Mouse (Mus musculus) lung, postnatal 0 days (tissue): Measurements from ENCODE around the gene Slc15a2. TPM values are rescaled to one million over a fixed set of nuclear protein-coding genes. Genes with fewer than 3 reads are reported as not detected.

Source experiments
- ATAC-seq: fragments of 200-750 bp; cut with Nextera tagmentation; 2 replicates; pipeline ENCODE4 v1.8.0; 2017; ENCODE audit warnings: moderate library complexity
- DNase-seq: peaks from one replicate; pipeline ENCODE4 v3.0.0-alpha.2; 2016; ENCODE audit warnings: low spot score
- H3K27ac ChIP-seq: fragments of 300-500 bp; sonication (generic); 2 replicates; pipeline ENCODE4 v1.5.1; 2014; ENCODE audit warnings: antibody characterized with exemption, mild to moderate bottlenecking, low read length, mixed read lengths
- H3K27me3 ChIP-seq: fragments of 300-500 bp; sonication (generic); replicated peaks from 2 replicates; pipeline ENCODE4 v1.6.1; 2014; ENCODE audit warnings: low read length, mixed read lengths; ENCODE audit not compliant: insufficient read depth
- H3K36me3 ChIP-seq: fragments of 300-500 bp; sonication (generic); 2 replicates; pipeline ENCODE4 v1.6.1; 2014; ENCODE audit warnings: low read length, mixed read lengths; ENCODE audit not compliant: insufficient read depth
- H3K4me1 ChIP-seq: fragments of 300-500 bp; sonication (generic); 2 replicates; pipeline ENCODE4 v1.6.1; 2014; ENCODE audit warnings: antibody characterized with exemption, low read depth, low read length, mixed read lengths; ENCODE audit not compliant: insufficient read depth
- H3K4me2 ChIP-seq: fragments of 300-500 bp; sonication (generic); replicated peaks from 2 replicates; pipeline ENCODE4 v1.6.1; 2014; ENCODE audit warnings: low read depth, mild to moderate bottlenecking, low read length, moderate library complexity, mixed read lengths
- H3K4me3 ChIP-seq: fragments of 300-500 bp; sonication (generic); 2 replicates; pipeline ENCODE4 v1.5.1; 2014; ENCODE audit warnings: low read depth, low read length
- H3K9ac ChIP-seq: fragments of 300-500 bp; sonication (generic); replicated peaks from 2 replicates; pipeline ENCODE4 v1.6.1; 2014; ENCODE audit warnings: low read depth, mild to moderate bottlenecking
- H3K9me3 ChIP-seq: fragments of 300-500 bp; sonication (generic); 2 replicates; pipeline ENCODE4 v1.6.1; 2016; ENCODE audit warnings: low read length, mixed read lengths
- CTCF ChIP-seq: IDR thresholded peaks from 2 replicates; pipeline ENCODE4 v1.5.1; 2016; ENCODE audit warnings: antibody characterized with exemption, mild to moderate bottlenecking
- EP300 ChIP-seq: IDR thresholded peaks from 2 replicates; pipeline ENCODE4 v1.6.1; 2016; ENCODE audit warnings: antibody characterized with exemption, mild to moderate bottlenecking, control low read depth
- WGBS: fragments of 180-500 bp; shearing (Covaris S2); extraction: QIAGEN DNeasy Blood & Tissue Kit; methylation state at CpG from one replicate; pipeline ENCODE4 v1.1.7; 2014; 5-methylcytosine and 5-hydroxymethylcytosine counted together
- polyA plus RNA-seq: library from polyadenylated mRNA; unstranded; fragments of >200 nt; fragmentation: Nextera tagmentation; extraction: Ambion mirVana; gene quantifications from 2 replicates; pipeline ENCODE4 v1.2.1, GENCODE M21; 2015

Slc15a2 gene
- polyA plus RNA-seq, 1 experiment from 2014 or later, result 75.1 TPM

GRCm38 (mm10) chr16:36794976-36795375 is 10.2 kb upstream of the Slc15a2 start:
- H3K4me2 ChIP-seq, result no peak overlapping the region
- DNase-seq (no peak), ATAC-seq (no peak)
- H3K9me3 ChIP-seq, result no peaks in the 10 kb centered on the region
- no peak overlapping the region for H3K27ac ChIP-seq
- H3K4me1 ChIP-seq, result no peaks in the 10 kb centered on the region
- WGBS, result 88% methylated on average over 2 of the region's 2 CpGs
- H3K27me3 ChIP-seq, result no peaks in the 10 kb centered on the region
- no peaks in the 10 kb centered on the region for H3K36me3 ChIP-seq
- TF ChIP-seq EP300, result no peak
- no peak for TF ChIP-seq CTCF
- no peak overlapping the region for H3K4me3 ChIP-seq
- H3K9ac ChIP-seq, result no peak overlapping the region

GRCm38 (mm10) chr16:36790166-36790565 is 5.4 kb upstream of the Slc15a2 start:
- no peak overlapping the region for H3K4me2 ChIP-seq
- H3K27me3 ChIP-seq, result no peaks in the 10 kb centered on the region
- ATAC-seq (no peak), DNase-seq (no peak)
- H3K36me3 ChIP-seq, result no peaks in the 10 kb centered on the region
- 86% methylated on average over 4 of the region's 4 CpGs for WGBS
- no peak overlapping the region for H3K9ac ChIP-seq
- no peak overlapping the region for H3K4me3 ChIP-seq
- TF ChIP-seq EP300 (no peak), CTCF (no peak)
- no peak overlapping the region for H3K27ac ChIP-seq
- H3K9me3 ChIP-seq, result no peaks in the 10 kb centered on the region
- no peaks in the 10 kb centered on the region for H3K4me1 ChIP-seq

GRCm38 (mm10) chr16:36786466-36786865 is 1.7 kb upstream of the Slc15a2 start:
- Histone ChIP-seq H3K27me3 (no peaks in the 10 kb centered on the region), H3K4me2 (no peak overlapping the region), H3K9me3 (no peaks in the 10 kb centered on the region), H3K27ac (no peak overlapping the region), H3K36me3 (no peaks in the 10 kb centered on the region), H3K4me3 (no peak overlapping the region), H3K9ac (no peak overlapping the region), H3K4me1 (no peaks in the 10 kb centered on the region; the same call in 1 of the 2 replicates)
- TF ChIP-seq CTCF (no peak), EP300 (no peak)
- no peak for ATAC-seq
- WGBS, result 76% methylated on average over 7 of the region's 7 CpGs
- no peak for DNase-seq

- DNase-seq, result peak; percentile 27
- TF ChIP-seq CTCF, result no peak
- no peak for TF ChIP-seq EP300
- Histone ChIP-seq H3K4me1 (no peaks in the 10 kb centered on the region; the same call in 1 of the 2 replicates), H3K9me3 (no peaks in the 10 kb centered on the region), H3K27me3 (no peaks in the 10 kb centered on the region), H3K36me3 (no peaks in the 10 kb centered on the region), H3K9ac (peak overlapping the region; percentile 20; the same call in 1 of the 2 replicates), H3K4me2 (peak overlapping the region; percentile 42), H3K4me3 (peak overlapping the region; percentile 39), H3K27ac (peak overlapping the region; percentile 5; the same call in 1 of the 2 replicates)
- no peak for ATAC-seq
- WGBS, result 60% methylated on average over 2 of the region's 2 CpGs
Observed at GRCm38 (mm10) chr16:36784146-36784545, 616 bp downstream of the Slc15a2 start.

GRCm38 (mm10) chr16:36775658-36776057 is 9.1 kb downstream of the Slc15a2 start:
- Histone ChIP-seq H3K4me1 (no peaks in the 10 kb centered on the region), H3K9ac (no peak overlapping the region), H3K36me3 (no peaks in the 10 kb centered on the region), H3K9me3 (no peaks in the 10 kb centered on the region), H3K4me3 (no peak overlapping the region), H3K27me3 (no peaks in the 10 kb centered on the region), H3K27ac (no peak overlapping the region), H3K4me2 (no peak overlapping the region)
- ATAC-seq, result no peak
- 76% methylated on average over 6 of the region's 6 CpGs for WGBS
- DNase-seq, result no peak
- TF ChIP-seq EP300, result no peak
- no peak for TF ChIP-seq CTCF

GRCm38 (mm10) chr16:36772996-36773395 is 11.8 kb downstream of the Slc15a2 start:
- no peaks in the 10 kb centered on the region for H3K27me3 ChIP-seq
- TF ChIP-seq EP300 (peak; percentile 68), CTCF (no peak)
- 57% methylated on average over 5 of the region's 5 CpGs for WGBS
- ATAC-seq, result peak; percentile 73
- H3K9me3 ChIP-seq, result no peaks in the 10 kb centered on the region
- H3K4me1 ChIP-seq, result no peaks in the 10 kb centered on the region
- no peak overlapping the region for H3K4me3 ChIP-seq
- DNase-seq, result peak; percentile 76
- H3K27ac ChIP-seq, result peak overlapping the region; percentile 64; the same call in 1 of the 2 replicates
- no peak overlapping the region for H3K9ac ChIP-seq
- H3K4me2 ChIP-seq, result no peak overlapping the region
- no peaks in the 10 kb centered on the region for H3K36me3 ChIP-seq

GRCm38 (mm10) chr16:36771703-36772102 is 13.1 kb downstream of the Slc15a2 start:
- 83% methylated on average over 3 of the region's 3 CpGs for WGBS
- no peak overlapping the region for H3K4me2 ChIP-seq
- no peaks in the 10 kb centered on the region for H3K27me3 ChIP-seq
- DNase-seq (no peak), ATAC-seq (no peak)
- H3K9ac ChIP-seq, result no peak overlapping the region
- H3K4me1 ChIP-seq, result no peaks in the 10 kb centered on the region
- H3K4me3 ChIP-seq, result no peak overlapping the region
- no peak for TF ChIP-seq EP300
- no peak for TF ChIP-seq CTCF
- 0 out of 2 replicates have a peak overlapping the region, but pooled peaks have one; percentile 11 for H3K27ac ChIP-seq
- H3K9me3 ChIP-seq, result no peaks in the 10 kb centered on the region
- H3K36me3 ChIP-seq, result no peaks in the 10 kb centered on the region
